Mouse (Mus musculus): ENCODE data around the gene Cela1. TPM values are rescaled to one million over a fixed set of nuclear protein-coding genes. Genes with fewer than 3 reads are reported as not detected.

Cela1 gene
- polyA plus RNA-seq, 1 experiment from 2014 or later = 1.2 TPM

DNA sequence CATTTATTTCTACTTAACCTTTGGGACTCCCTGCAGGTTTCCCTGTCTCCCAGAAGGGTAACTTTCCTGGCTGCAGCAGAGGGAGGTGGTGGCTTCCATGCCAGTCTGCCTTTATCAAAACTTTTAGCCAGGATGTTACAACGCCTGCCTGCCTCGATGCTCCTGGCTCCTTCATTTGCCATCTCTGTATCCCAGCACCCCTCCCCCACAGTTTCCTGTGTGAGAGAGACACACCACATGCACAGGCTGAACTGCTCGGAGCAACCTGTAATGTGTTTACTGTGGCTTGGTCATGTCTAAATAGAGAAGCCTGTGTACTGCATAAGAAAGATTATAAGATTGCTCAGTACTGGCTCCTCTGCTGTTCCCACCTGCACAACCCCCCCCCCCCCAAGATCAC lies 7.3 kb downstream of the Cela1 start:
- Histone ChIP-seq H3K4me1 (no peaks in the 10 kb centered on the region), H3K27me3 (replicated peaks) (0 out of 2 replicates have a peak, but pooled peaks cover 2% of the 10 kb centered on the region), H3K4me3 (no peak overlapping the region), H3K36me3 (replicated peaks) (no peaks in the 10 kb centered on the region), H3K4me2 (no peak overlapping the region), H3K9me3 (no peaks in the 10 kb centered on the region), H3K9ac (no peak overlapping the region), H3K27ac (no peak overlapping the region)
- ATAC-seq (replicated peaks) = no peak
- 67% methylated on average over 3 of the region's 3 CpGs for WGBS

DNA sequence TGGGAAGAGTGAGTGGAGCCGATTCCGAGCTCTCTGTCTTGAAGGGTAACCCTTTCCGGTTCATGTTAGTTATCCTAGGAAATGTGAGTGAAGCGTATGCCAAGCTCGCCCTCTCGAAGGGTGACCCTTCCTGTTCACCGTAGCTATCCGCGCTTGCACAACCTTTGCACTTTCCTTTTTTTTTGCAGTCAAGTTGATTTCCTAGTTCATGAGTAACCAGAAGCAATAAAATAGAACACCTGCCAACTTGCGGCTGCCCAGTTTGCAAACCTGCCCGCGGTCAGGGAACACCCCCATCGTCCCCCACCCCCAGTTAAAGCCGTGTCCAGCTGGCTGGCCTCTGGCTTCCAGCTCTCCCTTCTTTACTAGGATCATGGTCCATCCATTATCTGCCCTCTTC lies 8.7 kb downstream of the Cela1 start:
- Histone ChIP-seq H3K36me3 (replicated peaks) (no peaks in the 10 kb centered on the region), H3K27me3 (replicated peaks) (no peaks in the 10 kb centered on the region), H3K27ac (no peak overlapping the region), H3K9me3 (no peaks in the 10 kb centered on the region), H3K4me3 (no peak overlapping the region), H3K4me2 (no peak overlapping the region), H3K4me1 (no peaks in the 10 kb centered on the region), H3K9ac (no peak overlapping the region)
- WGBS = 93% methylated on average over 14 of the region's 14 CpGs
- no peak for ATAC-seq (replicated peaks)

DNA sequence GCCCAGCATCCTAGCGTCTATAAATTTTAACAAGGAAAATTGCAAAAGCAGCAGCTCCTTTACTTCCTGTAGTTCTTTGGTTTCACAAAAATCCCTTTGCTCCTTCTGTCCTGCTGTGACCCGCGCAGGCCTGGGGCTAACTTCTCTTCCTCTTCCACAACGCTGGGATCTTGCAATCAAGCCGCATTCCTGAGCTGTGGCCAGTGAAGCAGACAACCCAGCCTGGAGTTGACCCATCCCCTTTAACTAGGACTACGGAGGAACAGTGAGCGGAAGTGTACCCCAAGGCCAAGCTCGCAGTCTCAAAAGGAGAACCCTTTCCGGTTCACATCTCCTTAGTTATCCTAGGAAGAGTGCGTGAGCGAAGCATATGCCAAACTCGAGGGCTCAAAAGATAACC lies 9.1 kb downstream of the Cela1 start:
- Histone ChIP-seq H3K27me3 (replicated peaks) (no peaks in the 10 kb centered on the region), H3K4me2 (no peak overlapping the region), H3K27ac (no peak overlapping the region), H3K9ac (no peak overlapping the region), H3K9me3 (no peaks in the 10 kb centered on the region), H3K36me3 (replicated peaks) (no peaks in the 10 kb centered on the region), H3K4me1 (no peaks in the 10 kb centered on the region), H3K4me3 (no peak overlapping the region)
- 82% methylated on average over 12 of the region's 12 CpGs for WGBS
- ATAC-seq (replicated peaks) = no peak

DNA sequence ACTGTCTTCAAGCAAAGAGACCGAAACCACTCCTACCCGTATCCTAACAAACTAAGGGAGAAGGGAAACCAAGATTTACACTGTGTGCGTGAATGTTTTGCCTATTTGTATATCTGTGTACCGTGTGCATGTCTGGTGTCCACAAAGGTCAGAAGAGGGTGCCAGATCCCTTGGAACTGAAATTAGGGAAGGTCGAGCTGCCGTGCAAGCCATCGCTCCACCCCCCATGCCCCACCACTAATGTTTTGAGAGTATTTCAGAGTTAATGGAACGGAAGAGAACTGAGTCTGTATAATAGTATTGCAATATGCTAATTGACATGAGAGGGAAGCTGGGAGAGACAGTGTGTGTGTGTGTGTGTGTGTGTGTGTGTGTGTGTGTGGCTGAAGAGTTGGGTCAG lies 10.0 kb downstream of the Cela1 start:
- H3K27me3 ChIP-seq (replicated peaks) = no peaks in the 10 kb centered on the region
- H3K36me3 ChIP-seq (replicated peaks) = no peaks in the 10 kb centered on the region
- 89% methylated on average over 8 of the region's 8 CpGs for WGBS
- H3K9me3 ChIP-seq = no peaks in the 10 kb centered on the region
- no peak overlapping the region for H3K9ac ChIP-seq
- no peaks in the 10 kb centered on the region for H3K4me1 ChIP-seq
- no peak overlapping the region for H3K4me2 ChIP-seq
- no peak for ATAC-seq (replicated peaks)
- no peak overlapping the region for H3K27ac ChIP-seq
- H3K4me3 ChIP-seq = no peak overlapping the region

DNA sequence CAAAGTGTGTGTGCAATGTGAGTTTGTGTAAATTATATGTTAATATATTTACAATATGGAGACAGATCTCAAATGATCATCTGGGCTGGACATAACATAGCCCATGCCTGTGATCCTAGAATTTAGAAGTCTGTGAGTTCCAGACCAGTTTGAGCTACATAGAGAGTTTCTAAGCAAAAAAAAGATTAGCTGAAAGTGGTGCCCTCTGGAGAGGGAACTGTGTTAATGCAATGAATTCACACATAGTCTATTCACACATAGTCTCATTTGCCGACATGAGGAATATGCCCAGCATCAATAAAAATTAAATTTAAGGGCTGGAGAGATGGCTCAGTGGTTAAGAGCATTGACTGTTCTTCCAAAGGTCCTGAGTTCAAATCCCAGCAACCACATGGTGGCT lies 11.2 kb downstream of the Cela1 start:
- no peaks in the 10 kb centered on the region for H3K27me3 ChIP-seq (replicated peaks)
- no peak overlapping the region for H3K4me2 ChIP-seq
- no peak for ATAC-seq (replicated peaks)
- no peak overlapping the region for H3K9ac ChIP-seq
- no peak overlapping the region for H3K4me3 ChIP-seq
- H3K4me1 ChIP-seq = no peaks in the 10 kb centered on the region
- no peaks in the 10 kb centered on the region for H3K36me3 ChIP-seq (replicated peaks)
- no peak overlapping the region for H3K27ac ChIP-seq
- 83% methylated on average over 1 of the region's 1 CpGs for WGBS
- no peaks in the 10 kb centered on the region for H3K9me3 ChIP-seq

DNA sequence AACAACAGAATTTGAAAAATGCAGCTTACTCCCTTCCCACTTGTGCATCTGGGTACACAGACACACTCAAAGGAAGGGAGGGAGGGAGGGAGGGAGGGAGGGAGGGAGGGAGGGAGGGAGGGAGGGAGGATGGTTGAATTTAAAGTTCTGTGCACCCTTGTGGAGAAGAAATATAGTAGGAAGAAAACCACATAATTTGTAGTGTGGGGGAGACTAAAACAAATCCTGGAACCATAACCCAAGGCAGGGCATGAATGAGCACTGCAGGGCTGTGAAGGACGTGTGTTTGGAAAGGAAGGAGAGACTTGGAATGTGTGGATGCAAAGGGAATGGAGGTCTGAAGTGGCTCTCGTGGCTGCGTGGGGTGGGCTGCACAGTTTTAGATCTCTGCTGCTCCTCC lies 12.2 kb downstream of the Cela1 start:
- H3K36me3 ChIP-seq (replicated peaks) = no peaks in the 10 kb centered on the region
- no peak overlapping the region for H3K4me3 ChIP-seq
- no peak overlapping the region for H3K4me2 ChIP-seq
- no peak overlapping the region for H3K27ac ChIP-seq
- ATAC-seq (replicated peaks) = no peak
- H3K4me1 ChIP-seq = no peaks in the 10 kb centered on the region
- H3K9ac ChIP-seq = no peak overlapping the region
- no peaks in the 10 kb centered on the region for H3K9me3 ChIP-seq
- WGBS = 59% methylated on average over 3 of the region's 3 CpGs
- H3K27me3 ChIP-seq (replicated peaks) = no peaks in the 10 kb centered on the region

DNA sequence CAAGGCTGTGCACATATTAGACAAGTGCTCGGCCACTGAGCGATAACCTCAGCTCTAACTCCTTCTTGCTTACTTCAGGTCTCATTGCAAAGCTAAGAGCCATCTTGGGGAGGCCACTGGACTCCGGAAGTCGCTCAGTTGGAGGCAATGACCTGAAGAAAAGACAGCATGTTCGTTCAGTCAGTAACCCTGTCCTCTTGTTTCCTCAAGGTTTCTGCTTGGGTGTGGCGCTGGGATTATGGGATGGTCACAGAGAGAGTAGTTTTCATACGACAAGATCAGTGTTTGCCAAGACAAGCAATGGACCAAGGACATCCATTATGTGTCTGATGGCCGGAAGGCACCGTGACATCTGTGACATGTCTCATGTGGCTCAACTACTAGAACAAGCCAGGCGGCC lies 13.2 kb downstream of the Cela1 start:
- Histone ChIP-seq H3K36me3 (replicated peaks) (no peaks in the 10 kb centered on the region), H3K9me3 (no peaks in the 10 kb centered on the region), H3K27ac (no peak overlapping the region), H3K4me2 (no peak overlapping the region), H3K27me3 (replicated peaks) (no peaks in the 10 kb centered on the region), H3K4me3 (no peak overlapping the region), H3K4me1 (no peaks in the 10 kb centered on the region), H3K9ac (no peak overlapping the region)
- ATAC-seq (replicated peaks) = no peak
- 87% methylated on average over 10 of the region's 10 CpGs for WGBS

DNA sequence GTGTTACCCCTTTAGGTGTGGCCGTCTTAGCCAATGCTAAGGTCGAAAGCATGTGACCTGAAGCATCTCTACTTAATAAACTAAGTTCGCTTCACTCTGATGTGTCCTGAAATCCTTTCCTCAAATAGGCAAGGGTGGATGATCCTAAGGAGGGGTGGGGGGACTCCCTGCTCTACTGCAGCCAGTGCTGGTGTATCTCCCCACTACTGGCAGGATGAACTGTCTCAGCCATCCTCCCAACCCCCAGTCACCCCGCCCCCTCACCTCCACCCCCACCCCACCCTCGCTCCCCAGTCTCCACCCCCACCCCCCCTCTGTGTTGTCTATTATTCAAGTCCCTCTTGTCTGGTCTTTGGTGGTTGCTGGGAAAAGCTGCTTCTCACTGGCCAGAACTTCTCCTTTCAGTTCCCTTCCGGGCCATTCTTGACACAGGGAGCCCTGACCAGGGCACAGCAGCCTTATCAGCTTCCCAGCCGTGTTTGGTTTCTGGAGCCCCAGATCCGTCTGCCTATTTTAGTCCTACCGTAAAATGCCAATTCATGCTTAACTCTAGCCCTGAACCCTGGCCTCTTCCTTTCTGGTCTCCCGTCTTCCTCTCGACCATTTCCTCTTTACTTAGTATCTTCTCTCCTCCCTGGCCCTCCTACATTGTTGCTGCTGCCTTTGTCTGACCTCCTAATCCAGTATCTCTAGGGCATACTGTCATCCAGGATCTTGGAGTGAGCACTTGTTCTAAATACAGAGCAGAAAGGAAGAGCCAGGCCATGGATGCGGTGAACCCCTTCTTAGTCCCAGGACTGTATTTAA lies 13.9 kb downstream of the Cela1 start:
- 35% methylated on average over 12 of the region's 12 CpGs for WGBS

DNA sequence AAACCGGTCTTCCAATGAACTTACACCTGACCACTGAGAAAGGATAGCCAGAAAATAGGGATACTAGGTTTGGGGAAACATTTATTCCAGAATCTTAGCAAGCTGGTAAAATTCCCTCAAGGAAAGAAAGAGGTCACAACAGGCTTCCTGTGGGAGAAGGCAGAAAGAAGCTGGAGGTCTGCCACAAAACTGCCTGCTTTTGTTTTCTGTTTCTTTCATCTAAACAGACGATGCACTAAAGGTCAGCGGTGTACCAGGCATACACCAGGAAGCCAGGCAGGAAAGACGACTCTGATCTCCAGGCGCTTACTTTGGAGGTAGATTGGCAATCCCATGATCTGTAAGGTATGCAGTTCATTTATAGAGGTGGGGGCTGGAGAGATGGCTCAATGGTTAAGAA lies 16.9 kb downstream of the Cela1 start:
- Histone ChIP-seq H3K4me2 (no peak overlapping the region), H3K27me3 (replicated peaks) (no peaks in the 10 kb centered on the region), H3K9me3 (no peaks in the 10 kb centered on the region), H3K9ac (no peak overlapping the region), H3K4me1 (peaks cover 5% of the 10 kb centered on the region; the same call in 1 of the 2 replicates), H3K4me3 (no peak overlapping the region), H3K36me3 (replicated peaks) (no peaks in the 10 kb centered on the region), H3K27ac (no peak overlapping the region)
- no peak for ATAC-seq (replicated peaks)
- 73% methylated on average over 5 of the region's 5 CpGs for WGBS

More for the DNA sequence above, 13.9 kb downstream of the Cela1 start:
- H3K36me3 ChIP-seq (replicated peaks) = no peaks in the 10 kb centered on the region
- no peak overlapping the region for H3K27ac ChIP-seq
- no peak overlapping the region for H3K4me2 ChIP-seq
- ATAC-seq (replicated peaks) = no peak
- no peaks in the 10 kb centered on the region for H3K9me3 ChIP-seq
- no peak overlapping the region for H3K4me3 ChIP-seq
- H3K4me1 ChIP-seq = no peaks in the 10 kb centered on the region
- no peaks in the 10 kb centered on the region for H3K27me3 ChIP-seq (replicated peaks)
- H3K9ac ChIP-seq = no peak overlapping the region

DNA sequence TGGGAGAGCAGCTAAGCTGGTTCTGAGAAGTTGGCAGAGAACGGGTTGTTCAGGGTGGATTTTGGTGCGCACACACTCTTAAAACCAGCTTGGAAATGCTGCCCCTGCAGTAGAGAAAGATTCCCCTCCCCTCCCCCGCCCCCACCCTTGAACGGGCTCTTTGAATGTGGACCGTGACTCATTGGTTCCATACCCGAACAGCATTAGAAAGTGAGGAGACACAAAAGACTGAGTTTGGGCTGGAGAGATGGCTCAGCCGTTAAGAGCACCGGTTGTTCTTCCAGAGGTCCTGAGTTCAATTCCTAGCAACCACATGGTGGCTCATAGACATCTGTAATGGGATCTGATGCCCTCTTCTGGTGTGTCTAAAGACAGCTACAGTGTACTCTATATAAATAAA lies 17.7 kb downstream of the Cela1 start:
- H3K9ac ChIP-seq = no peak overlapping the region
- H3K4me2 ChIP-seq = no peak overlapping the region
- H3K27me3 ChIP-seq (replicated peaks) = no peaks in the 10 kb centered on the region
- 74% methylated on average over 8 of the region's 8 CpGs for WGBS
- H3K27ac ChIP-seq = no peak overlapping the region
- peaks cover 12% of the 10 kb centered on the region for H3K4me1 ChIP-seq
- H3K9me3 ChIP-seq = no peaks in the 10 kb centered on the region
- H3K36me3 ChIP-seq (replicated peaks) = no peaks in the 10 kb centered on the region
- no peak overlapping the region for H3K4me3 ChIP-seq
- no peak for ATAC-seq (replicated peaks)

DNA sequence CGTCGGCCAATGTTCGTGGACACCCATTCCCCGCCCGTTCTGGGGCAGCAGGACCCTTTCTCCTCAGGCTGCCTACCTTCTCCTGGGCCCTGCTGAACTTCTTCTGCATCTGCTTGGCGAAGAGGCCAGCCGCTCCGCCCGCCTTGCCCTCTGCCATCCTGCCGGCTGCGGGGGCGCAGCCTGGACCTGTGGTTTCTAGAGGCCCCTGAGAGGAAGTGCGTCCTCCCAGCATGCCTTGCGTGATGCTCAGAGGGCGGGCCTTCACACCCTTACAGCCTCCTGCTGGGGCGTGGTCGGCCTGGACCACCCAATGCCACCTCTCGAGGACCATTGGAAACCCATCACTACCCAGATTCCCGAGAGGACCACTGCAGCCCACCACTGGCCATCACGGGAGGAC lies 18.4 kb downstream of the Cela1 start, which contains the start of gene Bin2:
TSS of gene Bin2 (minus strand) at position 217 of the 400 bp plus-strand sequence.
- Histone ChIP-seq H3K4me3 (no peak within 1 kb of the TSS), H3K4me1 (peaks cover 12% of the 10 kb centered on the region), H3K9ac (no peak within 1 kb of the TSS), H3K4me2 (no peak within 1 kb of the TSS), H3K9me3 (no peaks in the 10 kb centered on the region), H3K27me3 (replicated peaks) (no peaks in the 10 kb centered on the region), H3K36me3 (replicated peaks) (no peaks in the 10 kb centered on the region), H3K27ac (no peak within 1 kb of the TSS)
- no peak for ATAC-seq (replicated peaks)
- WGBS = 92% methylated on average over 20 of the region's 20 CpGs

DNA sequence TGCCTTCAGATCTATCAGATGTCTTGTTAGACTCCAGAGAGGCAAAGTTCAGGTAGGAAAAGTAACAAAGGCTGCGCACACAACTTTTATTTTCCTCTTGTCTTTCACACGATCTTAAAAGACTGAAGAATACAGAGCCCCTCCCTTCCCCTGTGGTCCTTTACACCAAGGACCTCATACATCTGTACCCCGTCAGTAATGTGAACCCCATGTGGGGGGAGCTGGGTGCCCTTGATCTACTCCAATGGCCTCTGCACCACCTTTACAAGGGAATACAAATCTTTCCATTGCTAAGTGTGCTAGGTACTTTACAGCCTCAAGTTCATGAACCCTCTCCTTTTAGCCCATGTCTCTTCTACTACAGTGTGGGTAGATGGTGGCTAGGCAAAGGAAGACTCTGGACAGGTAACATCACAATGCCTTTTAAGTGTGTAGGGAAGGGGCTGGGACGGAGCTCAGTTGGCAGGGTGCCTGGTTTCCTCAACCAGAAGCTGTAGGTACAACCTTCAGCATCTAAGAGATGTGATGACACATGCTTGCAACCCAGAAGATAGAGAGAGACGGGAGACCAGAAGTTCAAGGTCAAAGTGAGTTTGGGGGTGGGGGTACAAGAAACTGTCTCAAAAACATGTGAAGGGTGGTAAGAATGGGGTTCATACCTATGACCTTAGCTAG lies 19.7 kb downstream of the Cela1 start:
- Histone ChIP-seq H3K27ac (no peak overlapping the region), H3K9me3 (no peaks in the 10 kb centered on the region), H3K36me3 (replicated peaks) (no peaks in the 10 kb centered on the region), H3K27me3 (replicated peaks) (no peaks in the 10 kb centered on the region), H3K4me3 (no peak overlapping the region), H3K4me2 (no peak overlapping the region), H3K9ac (no peak overlapping the region), H3K4me1 (peaks cover 12% of the 10 kb centered on the region)
- ATAC-seq (replicated peaks) = no peak
- WGBS = 93% methylated on average over 5 of the region's 5 CpGs

DNA sequence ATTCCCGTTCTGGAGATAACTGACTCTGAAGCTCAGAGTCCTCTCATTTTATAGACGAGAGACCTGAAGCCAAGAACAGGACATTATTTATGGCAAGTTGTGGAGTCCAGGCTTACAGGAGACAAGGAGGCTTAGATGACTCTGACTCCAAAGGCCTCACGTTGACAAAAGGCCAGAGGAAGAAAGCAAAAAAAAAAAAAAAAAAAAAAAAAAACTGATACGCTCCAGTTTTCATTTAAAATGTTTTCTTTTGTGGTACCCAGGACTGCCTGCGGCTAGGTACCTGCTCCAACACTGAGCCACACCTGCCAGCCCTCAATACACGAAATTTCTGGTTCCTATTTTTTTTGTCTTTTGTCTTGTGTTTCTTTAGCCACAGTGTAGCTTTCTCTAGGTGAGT lies 20.3 kb downstream of the Cela1 start:
- no peaks in the 10 kb centered on the region for H3K36me3 ChIP-seq (replicated peaks)
- H3K27ac ChIP-seq = no peak overlapping the region
- no peak overlapping the region for H3K4me2 ChIP-seq
- WGBS = 73% methylated on average over 6 of the region's 6 CpGs
- no peak overlapping the region for H3K9ac ChIP-seq
- no peaks in the 10 kb centered on the region for H3K9me3 ChIP-seq
- H3K4me1 ChIP-seq = peaks cover 12% of the 10 kb centered on the region
- H3K4me3 ChIP-seq = no peak overlapping the region
- no peaks in the 10 kb centered on the region for H3K27me3 ChIP-seq (replicated peaks)
- ATAC-seq (replicated peaks) = no peak

Data from midbrain, embryonic 15.5 days (tissue).